Mouse (Mus musculus) heart, embryonic 16.5 days (tissue): Measurements from ENCODE around the gene Eya3. TPM values are rescaled to one million over a fixed set of nuclear protein-coding genes. Genes with fewer than 3 reads are reported as not detected.
"Not testable (repeated sequence)": the region's sequence is repeated elsewhere in the genome, so short reads cannot be mapped to it uniquely, and the experiment has no call there.

ENCODE experiments used
- ATAC-seq: fragments of 200-750 bp; cut with Nextera tagmentation; replicated peaks from 2 replicates; pipeline ENCODE4 v1.8.0; 2017; ENCODE audit warnings: moderate number of reproducible peaks; ENCODE audit not compliant: insufficient read depth, low FRiP score; ENCODE audit errors: extremely low read depth
- H3K27ac ChIP-seq: fragments of 300-500 bp; sonication (generic); 2 replicates; pipeline ENCODE4 v1.5.1; 2014; ENCODE audit warnings: mild to moderate bottlenecking, low read length, control low read depth, moderate library complexity
- H3K27me3 ChIP-seq: fragments of 300-500 bp; sonication (generic); 2 replicates; pipeline ENCODE4 v1.6.1; 2014; ENCODE audit warnings: low read length, mixed read lengths; ENCODE audit not compliant: control insufficient read depth, insufficient read depth
- H3K36me3 ChIP-seq: fragments of 300-500 bp; sonication (generic); 2 replicates; pipeline ENCODE4 v1.6.1; 2014; ENCODE audit not compliant: control insufficient read depth, insufficient read depth
- H3K4me1 ChIP-seq: fragments of 300-500 bp; sonication (generic); 2 replicates; pipeline ENCODE4 v1.6.1; 2014; ENCODE audit warnings: low read length, mixed read lengths; ENCODE audit not compliant: control insufficient read depth, insufficient read depth
- H3K4me2 ChIP-seq: fragments of 300-500 bp; sonication (generic); 2 replicates; pipeline ENCODE4 v1.6.1; 2014; ENCODE audit warnings: low read depth, mild to moderate bottlenecking, control low read depth, low read length
- H3K4me3 ChIP-seq: fragments of 300-500 bp; sonication (generic); 2 replicates; pipeline ENCODE4 v1.5.1; 2014; ENCODE audit warnings: mild to moderate bottlenecking, control low read depth, low read length
- H3K9ac ChIP-seq: fragments of 300-500 bp; sonication (generic); 2 replicates; pipeline ENCODE4 v1.6.1; 2014; ENCODE audit warnings: low read length, control low read depth
- H3K9me3 ChIP-seq: fragments of 300-500 bp; sonication (generic); replicated peaks from 2 replicates; pipeline ENCODE4 v1.6.1; 2016; ENCODE audit warnings: low read length; ENCODE audit not compliant: control insufficient read depth
- WGBS: fragments of 180-500 bp; shearing (Covaris S2); extraction: QIAGEN DNeasy Blood & Tissue Kit; methylation state at CpG from one replicate; pipeline ENCODE4 v1.1.7; 2014; 5-methylcytosine and 5-hydroxymethylcytosine counted together
- polyA plus RNA-seq: library from polyadenylated mRNA; unstranded; fragments of >200 nt; fragmentation: Nextera tagmentation; extraction: Ambion mirVana; gene quantifications from 2 replicates; pipeline ENCODE4 v1.2.1, GENCODE M21; 2015

Gene Eya3
- 21.1 and 22.4 TPM in 2 replicates for polyA plus RNA-seq

DNA sequence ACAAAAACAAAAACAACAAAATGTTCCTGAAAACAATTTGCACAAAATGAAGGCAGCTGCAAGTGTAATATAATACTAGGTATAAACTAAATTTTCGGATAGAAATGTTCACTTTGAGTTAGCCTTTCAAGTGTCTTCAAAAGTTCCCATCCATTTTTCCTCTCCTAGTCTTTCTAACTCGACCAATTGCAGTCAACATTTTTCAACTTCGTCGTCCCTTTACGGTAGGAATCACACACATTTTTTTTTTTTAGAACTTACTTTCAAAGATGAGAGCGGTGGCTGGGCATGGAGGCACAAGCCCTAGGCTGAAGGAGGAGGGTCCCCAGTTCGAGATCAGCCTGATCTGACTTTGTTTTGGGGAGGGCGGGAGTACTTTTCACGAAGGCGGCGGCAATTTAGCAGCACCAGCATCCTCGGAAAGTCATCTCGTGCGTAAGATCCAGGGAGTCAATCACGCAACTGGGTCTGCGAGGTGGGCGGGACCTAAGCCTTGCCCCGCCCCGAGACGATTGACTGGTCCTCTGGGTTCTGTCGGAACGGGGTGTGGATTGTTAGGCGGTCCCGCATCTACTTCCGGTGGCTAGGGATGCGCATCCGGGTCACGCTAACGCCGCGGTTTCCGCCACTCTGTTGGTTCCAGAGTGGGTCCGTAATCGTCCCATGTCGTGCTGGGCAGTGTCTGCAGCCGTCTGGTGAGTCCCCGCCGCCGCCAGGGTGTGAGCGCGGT is at the start of gene Eya3:
TSS of gene Eya3 (plus strand) at position 527 of the 730 bp plus-strand sequence.
- WGBS: under 1% methylated on average over 40 of the region's 41 CpGs
- Histone ChIP-seq H3K27ac (peak within 1 kb of the TSS; percentile 93), H3K9me3 (no peaks in the 10 kb centered on the region), H3K36me3 (peaks cover 7% of the 10 kb centered on the region), H3K4me3 (peak within 1 kb of the TSS; percentile 96), H3K9ac (peak within 1 kb of the TSS; percentile 97), H3K27me3 (no peaks in the 10 kb centered on the region), H3K4me2 (peak within 1 kb of the TSS; percentile 86), H3K4me1 (peaks cover 6% of the 10 kb centered on the region; the same call in 1 of the 2 replicates)
- peak; percentile 98 for ATAC-seq

GRCm38 (mm10) chr4:132590642-132591041 is 48.1 kb upstream of the Eya3 start:
- no peak overlapping the region for H3K4me3 ChIP-seq
- no peak for ATAC-seq
- H3K36me3 ChIP-seq: no peaks in the 10 kb centered on the region
- peaks cover 6% of the 10 kb centered on the region for H3K4me1 ChIP-seq
- 78% methylated on average over 10 of the region's 10 CpGs for WGBS
- no peaks in the 10 kb centered on the region for H3K9me3 ChIP-seq
- H3K4me2 ChIP-seq: no peak overlapping the region
- no peak overlapping the region for H3K27ac ChIP-seq
- no peak overlapping the region for H3K9ac ChIP-seq
- no peaks in the 10 kb centered on the region for H3K27me3 ChIP-seq

- WGBS: 85% methylated on average over 9 of the region's 9 CpGs
- no peak for ATAC-seq
- H3K4me2 ChIP-seq: no peak overlapping the region
- H3K36me3 ChIP-seq: no peaks in the 10 kb centered on the region
- no peaks in the 10 kb centered on the region for H3K9me3 ChIP-seq
- no peak overlapping the region for H3K27ac ChIP-seq
- H3K4me3 ChIP-seq: no peak overlapping the region
- no peak overlapping the region for H3K9ac ChIP-seq
- H3K27me3 ChIP-seq: no peaks in the 10 kb centered on the region
- H3K4me1 ChIP-seq: peaks cover 6% of the 10 kb centered on the region
Measured at GRCm38 (mm10) chr4:132592958-132593357, 45.8 kb upstream of the Eya3 start.

- H3K4me3 ChIP-seq: no peak overlapping the region
- no peak overlapping the region for H3K9ac ChIP-seq
- H3K4me2 ChIP-seq: no peak overlapping the region
- H3K36me3 ChIP-seq: no peaks in the 10 kb centered on the region
- H3K27ac ChIP-seq: no peak overlapping the region
- H3K27me3 ChIP-seq: no peaks in the 10 kb centered on the region
- peaks cover 6% of the 10 kb centered on the region for H3K4me1 ChIP-seq
- 29% methylated on average over 4 of the region's 4 CpGs for WGBS
- peak; percentile 45; the same call in 1 of the 2 replicates for ATAC-seq
- no peaks in the 10 kb centered on the region for H3K9me3 ChIP-seq
Measured at GRCm38 (mm10) chr4:132594191-132594590, 44.6 kb upstream of the Eya3 start.

DNA sequence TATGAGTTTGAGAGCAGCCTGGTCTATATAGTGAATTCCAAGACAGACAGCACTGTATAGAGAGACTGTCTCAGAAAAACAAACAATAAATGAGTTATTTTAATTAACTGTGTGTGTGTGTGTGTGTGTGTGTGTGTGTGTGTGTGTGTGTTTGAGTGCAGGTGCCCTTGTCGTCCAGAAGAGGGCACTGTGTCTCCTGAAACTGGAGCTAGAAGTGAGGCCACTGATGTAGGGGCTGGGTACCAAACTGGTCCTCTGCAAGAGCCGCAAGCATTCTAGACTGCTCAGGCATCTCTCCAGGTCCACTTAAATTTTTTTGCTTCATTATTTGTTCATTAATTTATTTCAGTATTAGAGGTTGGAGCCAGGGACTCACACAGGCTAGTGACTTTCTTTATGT is 39.9 kb upstream of the Eya3 start:
- Histone ChIP-seq H3K36me3 (no peaks in the 10 kb centered on the region), H3K4me2 (no peak overlapping the region), H3K27ac (no peak overlapping the region), H3K9me3 (no peaks in the 10 kb centered on the region), H3K9ac (no peak overlapping the region), H3K4me1 (peaks cover 5% of the 10 kb centered on the region), H3K27me3 (no peaks in the 10 kb centered on the region), H3K4me3 (no peak overlapping the region)
- 81% methylated on average over 2 of the region's 2 CpGs for WGBS
- ATAC-seq: no peak

- Histone ChIP-seq H3K27me3 (no peaks in the 10 kb centered on the region), H3K36me3 (no peaks in the 10 kb centered on the region), H3K27ac (no peak overlapping the region), H3K4me1 (no peaks in the 10 kb centered on the region), H3K9me3 (no peaks in the 10 kb centered on the region), H3K9ac (no peak overlapping the region), H3K4me3 (no peak overlapping the region), H3K4me2 (no peak overlapping the region)
- ATAC-seq: peak; percentile 67; the same call in 1 of the 2 replicates
- WGBS: 43% methylated on average over 3 of the region's 3 CpGs
Measured at GRCm38 (mm10) chr4:132599764-132600163, 39.0 kb upstream of the Eya3 start.

- WGBS: 75% methylated on average over 6 of the region's 6 CpGs
- H3K9me3 ChIP-seq: no peaks in the 10 kb centered on the region
- ATAC-seq: no peak
- H3K27me3 ChIP-seq: no peaks in the 10 kb centered on the region
- no peaks in the 10 kb centered on the region for H3K36me3 ChIP-seq
- no peak overlapping the region for H3K4me2 ChIP-seq
- H3K4me1 ChIP-seq: no peaks in the 10 kb centered on the region
- no peak overlapping the region for H3K27ac ChIP-seq
- no peak overlapping the region for H3K4me3 ChIP-seq
- no peak overlapping the region for H3K9ac ChIP-seq
Measured at GRCm38 (mm10) chr4:132600465-132600864, 38.3 kb upstream of the Eya3 start.

GRCm38 (mm10) chr4:132601242-132601641 is 37.5 kb upstream of the Eya3 start:
- H3K36me3 ChIP-seq, H3K27me3 ChIP-seq, H3K27ac ChIP-seq, H3K4me2 ChIP-seq, ATAC-seq, H3K4me3 ChIP-seq, H3K9ac ChIP-seq, H3K4me1 ChIP-seq, H3K9me3 ChIP-seq: not testable (repeated sequence)
- 85% methylated on average over 5 of the region's 5 CpGs for WGBS

DNA sequence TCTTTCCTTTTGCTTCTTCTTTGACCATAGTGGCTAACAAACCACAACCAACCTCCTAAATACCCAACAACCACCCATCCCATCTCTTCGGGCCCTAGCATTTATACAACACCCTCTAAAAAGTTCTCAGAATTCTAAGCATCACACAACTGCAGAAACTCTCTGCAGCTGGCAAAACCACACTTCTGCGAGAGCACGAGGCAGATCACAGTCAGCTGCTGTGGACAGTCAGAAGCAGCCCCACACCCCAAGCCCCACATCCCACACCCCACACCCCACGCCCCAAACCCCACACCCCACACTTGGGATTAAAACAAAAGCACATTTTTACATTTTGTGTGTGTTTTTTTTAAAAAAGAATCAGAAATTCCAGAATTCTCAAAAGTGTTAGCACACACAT is 35.3 kb upstream of the Eya3 start:
- ATAC-seq: no peak
- Histone ChIP-seq H3K9ac (no peak overlapping the region), H3K36me3 (no peaks in the 10 kb centered on the region), H3K27me3 (no peaks in the 10 kb centered on the region), H3K27ac (no peak overlapping the region), H3K4me1 (peaks cover 7% of the 10 kb centered on the region), H3K4me2 (no peak overlapping the region), H3K4me3 (no peak overlapping the region), H3K9me3 (no peaks in the 10 kb centered on the region)
- WGBS: 85% methylated on average over 4 of the region's 4 CpGs
